Mouse (Mus musculus) erythroid progenitor cell, adult 5-6 weeks (primary cell): ENCODE results near the gene Farp2. TPM values are rescaled to one million over a fixed set of nuclear protein-coding genes. Genes with fewer than 3 reads are reported as not detected.

ENCODE experiments used
- ATAC-seq: replicated peaks from 2 replicates; pipeline ENCODE4 v1.8.0; 2016; ENCODE audit warnings: moderate number of reproducible peaks, mild to moderate bottlenecking, moderate TSS enrichment, inconsistent platforms; ENCODE audit not compliant: poor library complexity, low FRiP score, severe bottlenecking
- total RNA-seq, 2 experiments: library from RNA; stranded (forward) in 1 of 2; stranded (reverse) in 1 of 2; fragments of 150-400 nt in 1 of 2; fragments of 186-747, 209-891 nt in 1 of 2; gene quantifications; 2 replicates each; pipeline versions ENCODE4 v1.2.3 to v1.2.4; 2015 to 2017; ENCODE audit warnings: low replicate concordance in 2 of 2

Farp2 gene
- total RNA-seq, 2 experiments from 2014 or later = 1.5 TPM; not detected in 1

GRCm38 (mm10) chr1:93547286-93547685 is 35.4 kb downstream of the Farp2 start:
- ATAC-seq = no peak

DNA sequence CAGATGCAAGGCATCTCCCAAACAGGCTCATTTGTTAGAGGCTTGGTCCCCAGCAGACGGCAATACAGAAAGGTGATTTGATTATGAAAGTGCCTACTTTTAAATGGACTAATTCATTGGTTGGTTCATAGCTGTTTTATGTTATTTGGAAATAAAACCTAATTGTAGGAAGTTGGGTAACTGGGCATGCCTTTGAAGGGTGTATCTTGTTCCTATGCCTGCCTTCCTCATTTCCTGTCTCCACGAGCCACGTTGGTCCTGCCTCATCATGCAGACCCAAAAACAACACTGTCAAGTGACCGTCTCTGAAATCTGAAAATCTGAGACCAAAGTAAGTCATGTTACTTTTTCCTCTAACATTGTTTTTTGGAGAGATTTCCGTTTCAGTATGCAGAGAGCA is 39.5 kb downstream of the Farp2 start:
- no peak for ATAC-seq

GRCm38 (mm10) chr1:93563224-93563623 is 51.3 kb downstream of the Farp2 start:
- ATAC-seq = no peak

DNA sequence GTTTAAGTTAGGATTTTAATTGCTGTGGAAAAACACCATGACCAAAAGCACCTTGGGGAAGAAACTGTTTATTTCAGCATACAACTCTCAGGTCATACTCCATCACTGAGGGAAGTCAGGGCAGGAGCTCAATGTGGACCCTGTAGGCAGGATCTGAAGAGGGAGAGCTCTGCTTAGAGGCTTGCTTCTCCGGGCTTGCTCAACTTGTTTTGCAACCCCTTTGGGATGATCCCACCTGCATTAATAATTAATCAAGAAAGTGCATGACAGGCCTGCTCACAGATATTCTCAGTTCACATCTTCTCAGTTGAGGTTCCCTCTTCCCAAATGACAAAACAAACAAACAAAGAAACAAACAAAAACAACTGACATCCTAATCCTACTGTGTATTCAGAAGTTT is 51.8 kb downstream of the Farp2 start:
- no peak for ATAC-seq

GRCm38 (mm10) chr1:93564781-93565180 is 52.9 kb downstream of the Farp2 start:
- no peak for ATAC-seq

DNA sequence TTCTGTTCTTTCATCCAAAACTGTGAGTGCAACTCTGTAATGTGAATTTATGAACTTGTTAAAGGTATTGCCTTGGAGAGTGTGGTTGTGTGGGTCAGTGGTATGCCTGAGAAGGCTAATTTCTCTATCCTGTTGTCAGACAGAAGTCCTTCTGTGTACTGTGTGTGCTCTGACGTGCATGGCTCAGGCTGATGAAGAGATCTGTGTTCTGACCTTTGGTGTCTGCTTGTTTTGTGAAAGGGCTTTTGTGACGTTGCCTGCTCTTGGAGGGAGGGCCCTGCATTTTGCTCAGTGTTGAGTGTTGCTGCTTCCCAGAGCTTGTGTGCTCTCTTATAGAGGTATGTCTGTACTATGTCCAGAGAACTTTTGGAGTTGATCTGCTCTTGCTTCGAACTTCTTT is 55.1 kb downstream of the Farp2 start:
- ATAC-seq = no peak

DNA sequence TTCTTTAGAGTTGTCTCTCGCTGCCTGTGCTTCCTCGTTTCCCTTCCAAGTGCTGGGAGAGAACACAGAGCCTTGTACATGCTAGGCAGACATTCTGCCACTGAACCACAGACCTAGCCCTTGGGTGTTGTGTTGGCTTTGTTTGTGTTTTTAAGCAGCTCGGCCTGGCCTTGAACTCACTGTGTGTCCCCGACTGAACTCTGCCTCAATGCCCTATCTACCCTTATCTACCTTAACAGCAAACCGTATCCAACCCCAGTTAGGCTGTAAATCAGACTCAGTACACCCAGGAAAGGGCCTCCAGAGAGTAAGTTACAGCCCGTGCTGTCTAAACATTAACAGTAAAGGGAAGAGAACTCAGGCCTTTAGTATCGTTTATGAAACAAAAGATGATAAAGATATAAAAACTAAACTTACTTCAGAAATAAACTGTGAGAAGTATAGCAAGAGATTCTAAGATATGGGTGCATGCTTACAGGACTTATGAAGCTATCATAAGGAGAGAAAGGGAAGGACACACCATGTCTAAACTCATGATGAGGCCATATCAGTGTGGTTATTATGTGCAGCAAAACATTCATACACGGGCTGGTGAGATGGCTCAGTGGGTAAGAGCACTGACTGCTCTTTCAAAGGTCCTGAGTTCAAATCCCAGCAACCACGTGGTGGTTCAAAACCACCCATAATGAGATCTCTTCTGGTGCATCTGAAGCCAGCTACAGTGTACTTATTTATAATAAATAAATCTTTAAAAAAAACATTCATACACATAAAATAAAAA is 56.0 kb downstream of the Farp2 start:
- ATAC-seq = no peak

- no peak for ATAC-seq
Measured at GRCm38 (mm10) chr1:93577066-93577465, 65.2 kb downstream of the Farp2 start.

GRCm38 (mm10) chr1:93577861-93578260 is 66.0 kb downstream of the Farp2 start:
- ATAC-seq = no peak

GRCm38 (mm10) chr1:93581545-93581944 is 69.7 kb downstream of the Farp2 start:
- ATAC-seq = no peak

- no peak for ATAC-seq
Measured at GRCm38 (mm10) chr1:93588346-93588745, 76.5 kb downstream of the Farp2 start.

DNA sequence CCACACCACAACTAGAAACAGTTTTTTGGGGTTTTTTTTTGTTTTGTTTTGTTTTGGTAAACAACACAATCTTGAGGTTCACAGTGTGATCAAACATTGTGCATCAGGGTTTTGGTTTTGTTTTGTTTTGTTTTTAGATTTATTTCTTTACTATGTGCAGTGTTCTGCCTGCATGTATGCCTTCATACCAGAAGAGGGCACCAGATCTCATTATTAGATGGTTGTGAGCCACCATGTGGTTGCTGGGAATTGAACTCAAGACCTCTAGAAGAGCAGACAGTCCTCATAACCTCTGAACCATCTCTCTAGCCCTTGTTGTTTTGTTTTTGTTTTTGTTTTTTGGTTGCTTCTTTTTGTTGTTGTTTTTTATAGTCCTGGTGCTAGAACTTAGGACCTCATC is 82.1 kb downstream of the Farp2 start:
- ATAC-seq = no peak

GRCm38 (mm10) chr1:93595916-93596315 is 84.0 kb downstream of the Farp2 start:
- no peak for ATAC-seq

GRCm38 (mm10) chr1:93602911-93603310 is 91.0 kb downstream of the Farp2 start:
- no peak for ATAC-seq

DNA sequence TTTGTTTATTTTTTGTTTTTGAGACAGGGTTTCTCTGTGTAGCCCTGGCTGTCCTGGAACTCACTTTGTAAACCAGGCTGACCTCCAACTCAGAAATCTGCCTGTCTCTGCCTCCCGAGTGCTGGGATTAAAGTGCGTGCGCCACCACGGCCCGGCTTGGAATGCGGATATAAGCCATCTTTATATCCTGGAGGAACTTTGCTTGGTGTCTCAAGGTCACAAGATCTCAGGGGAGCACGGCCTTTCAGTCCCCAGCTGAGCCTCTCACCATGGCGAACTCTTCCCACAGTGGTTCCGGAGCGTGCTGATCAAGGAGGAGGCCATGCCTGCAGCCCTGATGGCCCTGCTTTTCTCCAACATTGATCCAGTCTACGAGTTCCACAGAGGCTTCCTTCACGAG is 92.0 kb downstream of the Farp2 start:
- ATAC-seq = no peak

GRCm38 (mm10) chr1:93607090-93608083 is 95.5 kb downstream of the Farp2 start:
- 0 out of 2 replicates have a peak, but pooled peaks have one; percentile 30 for ATAC-seq

DNA sequence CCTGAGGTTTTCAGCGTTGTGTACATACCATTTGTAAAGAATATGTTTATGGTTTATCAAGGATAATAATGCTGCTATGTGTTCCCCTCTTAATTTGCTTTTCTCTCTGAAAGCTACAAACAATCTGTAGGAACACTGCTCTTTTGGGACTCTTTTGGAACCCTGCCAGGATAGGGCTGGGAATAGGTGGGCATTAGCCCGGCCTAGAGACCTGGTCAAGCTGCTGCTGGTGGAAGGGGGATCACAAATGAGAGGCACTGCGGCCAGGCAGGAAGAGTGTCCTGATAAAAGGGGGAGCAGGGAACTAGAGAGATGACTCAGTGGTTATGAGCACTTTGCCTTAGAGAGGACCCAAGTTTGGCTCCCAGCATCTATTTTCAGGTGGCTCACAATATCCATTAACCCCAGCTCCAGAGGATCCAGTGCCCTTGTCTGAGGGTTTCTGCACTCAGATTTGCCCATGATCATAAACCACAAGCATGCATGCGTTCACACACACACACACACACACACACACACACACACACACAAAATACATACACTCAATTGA is 96.9 kb downstream of the Farp2 start:
- ATAC-seq = no peak

DNA sequence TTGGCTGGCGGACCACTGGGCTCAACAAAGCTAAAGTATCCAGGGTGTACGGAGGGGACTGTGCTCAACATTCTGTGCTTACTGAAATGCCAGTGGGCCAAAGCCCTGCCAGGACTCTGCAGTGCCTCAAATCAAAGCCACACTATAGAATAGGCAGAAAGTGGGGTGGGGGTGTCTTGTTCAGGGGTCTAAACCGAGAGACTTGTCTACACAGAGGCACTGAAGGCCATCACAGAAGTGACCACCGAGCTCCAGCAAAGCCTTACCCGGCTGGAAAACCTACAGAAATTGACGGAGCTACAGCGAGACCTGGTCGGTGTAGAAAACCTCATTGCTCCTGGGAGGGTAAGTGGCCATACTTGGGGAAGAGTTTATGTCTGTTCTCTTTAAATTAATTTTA is 97.9 kb downstream of the Farp2 start:
- no peak for ATAC-seq

GRCm38 (mm10) chr1:93618059-93618748 is 106.3 kb downstream of the Farp2 start:
- ATAC-seq = no peak

DNA sequence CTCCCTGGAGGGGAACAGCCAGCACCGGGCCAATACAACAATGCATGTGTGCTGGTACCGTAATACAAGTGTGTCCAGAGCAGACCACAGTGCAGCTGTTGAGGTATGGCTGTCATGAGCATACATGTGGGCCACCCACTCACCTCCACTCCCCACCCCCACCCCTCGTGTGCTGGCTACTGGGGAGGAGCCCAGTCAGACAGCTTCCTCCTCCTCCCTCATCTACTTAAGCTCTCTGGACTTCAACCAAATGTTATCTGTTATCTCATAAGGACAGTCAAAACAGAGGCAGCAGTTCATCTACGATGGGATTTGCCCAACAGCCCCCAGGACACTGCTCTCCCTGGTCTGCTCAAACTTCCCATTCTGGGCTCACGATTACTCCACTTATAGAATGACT is 107.1 kb downstream of the Farp2 start:
- peak; percentile 43 for ATAC-seq
